Mouse (Mus musculus) lung, adult 2 months (tissue): ENCODE data around the gene Chchd1. TPM values are rescaled to one million over a fixed set of nuclear protein-coding genes. Genes with fewer than 3 reads are reported as not detected.

Experiments used
- DNase-seq: peaks from one replicate; pipeline ENCODE4 v3.0.0; 2022
- H3K4me1 ChIP-seq: fragments of 200-500 bp; 2 replicates; pipeline ENCODE4 v1.6.1; 2011; ENCODE audit warnings: low read length; ENCODE audit not compliant: control insufficient read depth, insufficient read depth
- H3K4me3 ChIP-seq: fragments of 200-500 bp; replicated peaks from 2 replicates; pipeline ENCODE3; 2011; ENCODE audit warnings: low read depth, mild to moderate bottlenecking, control low read depth, low read length; ENCODE audit errors: extremely low read depth
- CTCF ChIP-seq: fragments of 200-500 bp; IDR thresholded peaks from 2 replicates; pipeline ENCODE4 v1.5.1; 2011; ENCODE audit warnings: mild to moderate bottlenecking, low read length, control low read depth; ENCODE audit not compliant: insufficient read depth
- POLR2A ChIP-seq: fragments of 200-500 bp; IDR thresholded peaks from 2 replicates; pipeline ENCODE4 v1.6.1; 2011; ENCODE audit warnings: low read depth, mild to moderate bottlenecking, control low read depth, low read length, borderline replicate concordance; ENCODE audit errors: extremely low read depth
- WGBS: fragments of 180-500 bp; shearing (Covaris S2); methylation state at CpG from one replicate; pipeline ENCODE4 v1.1.7; 2018; 5-methylcytosine and 5-hydroxymethylcytosine counted together
- polyA plus RNA-seq: library from polyadenylated mRNA; depleted of rRNA; stranded (reverse); fragments of >200 nt; gene quantifications from 2 replicates; pipeline ENCODE4 v1.2.3, GENCODE M21; 2012; rRNA removed

Gene Chchd1
- 19.7 and 23.2 TPM in 2 replicates for polyA plus RNA-seq

GRCm38 (mm10) chr14:20702741-20703381, at the start of gene Chchd1:
Chchd1 (plus strand) TSS chr14:20703006.
- TF ChIP-seq CTCF (no peak), POLR2A (peak; percentile 85)
- WGBS = under 1% methylated on average over 61 of the region's 61 CpGs
- Histone ChIP-seq H3K4me3 (peak within 1 kb of the TSS; percentile 97), H3K4me1 (peaks cover 7% of the 10 kb centered on the region)
- DNase-seq = peak; percentile 96

DNA sequence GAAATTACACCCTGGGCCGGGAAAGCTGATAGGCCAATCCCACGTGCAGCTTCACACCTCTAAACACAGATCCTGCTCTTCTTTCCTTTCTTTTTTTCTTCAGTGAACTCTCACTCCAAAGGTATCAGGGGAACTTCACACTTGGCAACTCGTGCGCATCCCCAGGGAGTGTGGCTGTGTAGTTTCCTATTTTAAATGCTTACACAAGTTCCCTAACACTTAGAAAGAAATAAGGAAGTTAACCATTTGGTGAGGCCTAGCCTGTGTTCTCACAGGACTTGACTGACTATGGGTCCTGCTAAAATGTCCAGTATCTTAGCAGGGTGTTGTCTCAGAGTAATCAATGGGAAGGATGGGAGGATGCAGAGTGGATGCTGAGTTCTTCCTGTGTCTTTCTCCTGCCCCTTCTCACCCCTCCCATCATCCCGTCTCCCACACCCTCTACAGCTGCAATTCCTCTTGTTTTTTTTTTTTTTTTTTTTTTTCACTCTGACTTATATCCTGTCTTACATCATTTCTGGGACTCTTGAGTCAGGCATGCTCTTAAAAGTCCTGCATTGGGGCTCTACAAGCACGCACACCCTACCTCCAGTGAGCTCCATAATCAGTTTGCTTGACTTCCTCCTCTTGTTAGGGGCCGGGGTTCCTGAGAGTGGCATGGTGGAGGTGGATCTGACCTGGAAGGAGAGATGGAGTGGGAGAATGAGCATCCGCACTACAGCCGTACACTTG, 48.0 kb upstream of the Chchd1 start:
- WGBS = 60% methylated on average over 9 of the region's 9 CpGs
- Histone ChIP-seq H3K4me1 (no peaks in the 10 kb centered on the region), H3K4me3 (no peak overlapping the region)
- TF ChIP-seq POLR2A = no peak
- TF ChIP-seq CTCF = no peak
- DNase-seq = no peak

DNA sequence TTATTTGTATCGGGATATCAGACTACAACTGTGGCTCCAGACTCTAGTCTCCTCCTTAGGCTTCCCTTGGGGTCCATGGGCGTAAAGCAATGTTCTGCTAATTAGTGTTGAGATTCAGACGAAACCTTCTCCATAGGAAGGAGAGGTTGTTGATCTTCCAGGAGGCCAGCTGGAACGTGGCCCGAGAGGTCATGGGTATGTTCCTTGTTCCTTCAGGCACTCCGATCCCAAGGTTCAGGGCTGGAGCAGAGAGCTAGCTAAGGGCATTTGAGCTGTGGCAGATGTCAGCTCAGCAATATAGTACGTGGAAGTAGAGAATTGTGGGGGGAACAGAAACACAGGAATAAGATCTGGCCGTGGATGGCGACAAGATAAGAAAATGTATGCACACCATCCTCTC, 47.1 kb upstream of the Chchd1 start:
- H3K4me3 ChIP-seq = no peak overlapping the region
- no peaks in the 10 kb centered on the region for H3K4me1 ChIP-seq
- TF ChIP-seq POLR2A (no peak), CTCF (no peak)
- 75% methylated on average over 9 of the region's 9 CpGs for WGBS
- no peak for DNase-seq

- TF ChIP-seq CTCF (no peak), POLR2A (no peak)
- Histone ChIP-seq H3K4me1 (no peaks in the 10 kb centered on the region), H3K4me3 (no peak within 1 kb of the TSS)
- DNase-seq = no peak
- 56% methylated on average over 11 of the region's 11 CpGs for WGBS
Measured at GRCm38 (mm10) chr14:20656361-20656760, 46.4 kb upstream of the Chchd1 start, which contains the start of gene Myoz1. Myoz1 (minus strand) TSS chr14:20656540.

DNA sequence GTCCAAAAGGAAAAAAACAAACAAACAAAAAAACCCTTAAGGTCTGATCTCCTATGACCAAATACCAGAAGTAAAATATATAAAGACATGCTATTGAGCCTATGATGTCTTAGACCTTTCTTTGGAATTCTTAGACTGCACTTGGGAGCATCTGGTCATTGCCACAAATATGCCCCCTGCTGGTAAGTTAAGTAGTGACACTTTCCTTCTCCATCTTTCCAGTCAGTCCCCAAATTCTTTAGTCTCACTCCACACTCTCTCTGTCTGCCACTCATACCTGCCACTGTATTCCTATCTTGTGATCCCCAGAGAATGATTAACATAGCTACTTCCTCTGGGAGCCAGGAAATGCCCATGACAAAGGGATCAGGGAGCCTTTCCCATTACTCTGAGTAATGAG, 44.5 kb upstream of the Chchd1 start:
- no peak overlapping the region for H3K4me3 ChIP-seq
- H3K4me1 ChIP-seq = no peaks in the 10 kb centered on the region
- TF ChIP-seq CTCF = peak; percentile 39; the same call in 1 of the 2 replicates
- TF ChIP-seq POLR2A = no peak
- peak; percentile 23 for DNase-seq

DNA sequence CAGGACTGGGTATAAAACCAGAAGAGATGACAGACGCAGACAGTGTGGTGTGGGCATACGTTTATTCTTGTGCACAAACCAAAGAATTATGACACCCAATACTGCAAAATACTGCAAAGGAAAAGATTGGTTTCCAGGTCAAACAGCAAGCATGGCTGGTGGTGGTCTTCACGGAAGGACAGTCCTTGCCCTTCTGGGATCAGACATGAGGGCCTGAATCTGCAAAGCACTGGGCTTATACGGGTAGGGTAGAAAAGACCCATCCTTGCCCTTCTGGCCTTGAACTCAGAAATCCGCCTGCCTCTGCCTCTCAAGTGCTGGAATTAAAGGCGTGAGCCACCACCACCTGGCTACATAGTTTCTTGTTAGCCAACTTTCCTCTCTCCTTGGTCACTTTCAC, 43.9 kb upstream of the Chchd1 start:
- H3K4me1 ChIP-seq = no peaks in the 10 kb centered on the region
- WGBS = 91% methylated on average over 6 of the region's 6 CpGs
- DNase-seq = no peak
- no peak for TF ChIP-seq CTCF
- TF ChIP-seq POLR2A = no peak
- no peak overlapping the region for H3K4me3 ChIP-seq

DNA sequence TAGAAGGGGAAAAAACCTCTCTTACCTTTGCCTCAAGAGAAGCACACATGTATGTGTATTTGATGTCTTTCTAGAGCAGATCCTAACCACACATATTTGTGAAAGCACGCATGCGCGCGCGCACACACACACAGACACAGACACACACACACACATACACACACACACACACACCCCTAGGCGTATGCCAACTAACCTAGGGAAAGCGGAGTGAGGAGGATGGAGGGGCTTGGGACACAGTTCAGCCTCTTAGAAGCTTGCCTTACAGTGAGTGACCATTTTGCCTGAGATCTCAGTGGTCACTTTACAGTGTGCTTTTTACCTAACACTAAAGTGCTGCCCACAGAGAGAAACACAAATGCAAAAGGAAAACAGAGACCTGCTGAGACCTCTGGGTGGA, 43.1 kb upstream of the Chchd1 start:
- no peak for DNase-seq
- WGBS = over 99% methylated on average over 7 of the region's 7 CpGs
- H3K4me1 ChIP-seq = no peaks in the 10 kb centered on the region
- no peak for TF ChIP-seq CTCF
- TF ChIP-seq POLR2A = no peak
- no peak overlapping the region for H3K4me3 ChIP-seq

- WGBS = 2% methylated on average over 52 of the region's 52 CpGs
- H3K4me1 ChIP-seq = no peaks in the 10 kb centered on the region
- TF ChIP-seq POLR2A = 0 out of 2 replicates have a peak, but pooled peaks have one; percentile 30
- peak; percentile 86 for TF ChIP-seq CTCF
- H3K4me3 ChIP-seq = peak overlapping the region; percentile 58
- peak; percentile 89 for DNase-seq
Measured at GRCm38 (mm10) chr14:20660827-20661660, 41.8 kb upstream of the Chchd1 start.

DNA sequence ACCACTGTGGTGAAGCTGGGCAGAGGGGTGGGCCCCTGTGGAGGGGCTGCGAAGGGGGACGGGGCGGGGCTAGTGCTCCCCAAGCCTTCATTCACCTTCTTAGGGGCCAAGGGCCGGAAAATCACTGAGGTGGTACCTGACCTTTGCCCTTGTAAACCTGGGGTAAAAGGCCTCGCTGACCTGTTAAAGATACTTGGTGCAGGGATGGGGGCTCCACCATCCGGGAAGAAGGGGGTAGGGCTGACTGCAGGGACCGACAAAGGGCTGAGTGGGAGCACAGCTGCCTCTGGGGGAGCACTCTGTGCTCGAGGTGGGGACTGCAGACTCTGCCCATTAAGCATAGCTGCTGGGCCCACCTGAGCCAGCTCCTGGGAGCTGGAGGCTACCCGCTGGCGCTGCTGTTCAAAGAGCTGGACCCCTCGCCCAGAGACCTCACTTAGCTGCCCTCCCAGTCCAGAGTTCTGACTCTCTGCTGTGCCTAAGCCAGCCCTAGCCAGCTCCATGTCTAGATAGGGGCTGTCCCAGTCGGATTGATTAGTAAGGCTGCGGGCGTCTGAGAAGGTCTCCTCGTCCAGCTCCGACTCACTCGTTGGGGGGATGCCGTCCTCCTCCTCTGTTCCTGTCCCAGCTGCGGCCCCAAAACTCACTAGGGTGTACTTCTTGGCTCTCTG, 41.0 kb upstream of the Chchd1 start:
- 26% methylated on average over 19 of the region's 19 CpGs for WGBS
- Histone ChIP-seq H3K4me1 (no peaks in the 10 kb centered on the region), H3K4me3 (peak overlapping the region; percentile 58)
- DNase-seq = peak; percentile 19
- TF ChIP-seq CTCF (no peak), POLR2A (no peak)
